Mouse (Mus musculus) effector memory CD4-positive, alpha-beta T cell, adult 7 months (primary cell): Measurements from ENCODE around the gene Mrps6. TPM values are rescaled to one million over a fixed set of nuclear protein-coding genes. Genes with fewer than 3 reads are reported as not detected.

Experiments used
- polyA plus RNA-seq: library from polyadenylated mRNA; unstranded; fragments of 100-300 nt; shearing (Covaris generic); gene quantifications from one replicate; pipeline ENCODE4 v1.2.1, GENCODE M21; 2017

Gene Mrps6
- polyA plus RNA-seq = 55.8 TPM

GRCm38 (mm10) chr16:92057852-92058643 lies at the start of gene Mrps6, which contains the start of the genes Gm49711 and Slc5a3:
Mrps6 (plus strand) TSS chr16:92058270.
Gm49711 (plus strand) TSS chr16:92058316.
Slc5a3 (plus strand) TSS chr16:92058322.

Other genes with a start within 250 kb of the Mrps6 start
- 0.35 TPM for gene Gm49711, start within 50 bp of the Mrps6 start, polyA plus RNA-seq
- 10.5 TPM for gene Slc5a3, start 52 bp downstream of the Mrps6 start, polyA plus RNA-seq
- gene Kcne2, start 234.1 kb downstream of the Mrps6 start, polyA plus RNA-seq = 0.39 TPM
- 68.7 TPM for gene Smim11, start 243.0 kb downstream of the Mrps6 start, polyA plus RNA-seq